Mouse (Mus musculus) thymus, adult 2 months (tissue): Measurements from ENCODE around the gene Plekha5. TPM values are rescaled to one million over a fixed set of nuclear protein-coding genes. Genes with fewer than 3 reads are reported as not detected.

Experiments used
- DNase-seq: peaks from one replicate; pipeline ENCODE4 v3.0.0; 2021
- H3K27ac ChIP-seq: fragments of 200-500 bp; 2 replicates; pipeline ENCODE4 v1.5.1; 2012; ENCODE audit warnings: low read length, control low read depth; ENCODE audit not compliant: control insufficient read depth, insufficient read depth
- H3K27me3 ChIP-seq: fragments of 200-500 bp; 2 replicates; pipeline ENCODE4 v1.6.1; 2012; ENCODE audit warnings: mild to moderate bottlenecking, low read length, moderate library complexity, mixed read lengths; ENCODE audit not compliant: control insufficient read depth, insufficient read depth
- H3K36me3 ChIP-seq: fragments of 200-500 bp; 2 replicates; pipeline ENCODE4 v1.6.1; 2012; ENCODE audit warnings: mild to moderate bottlenecking, low read length, moderate library complexity; ENCODE audit not compliant: control insufficient read depth, insufficient read depth
- H3K4me1 ChIP-seq: fragments of 200-500 bp; replicated peaks from 2 replicates; pipeline ENCODE4 v1.6.1; 2012; ENCODE audit warnings: low read length; ENCODE audit not compliant: control insufficient read depth, insufficient read depth
- H3K4me3 ChIP-seq: fragments of 200-500 bp; 2 replicates; pipeline ENCODE4 v1.5.1; 2012; ENCODE audit warnings: mild to moderate bottlenecking, low read length, control low read depth, moderate library complexity; ENCODE audit not compliant: control insufficient read depth, insufficient read depth
- CTCF ChIP-seq: fragments of 200-500 bp; IDR thresholded peaks from 2 replicates; pipeline ENCODE4 v1.5.1; 2012; ENCODE audit warnings: mild to moderate bottlenecking, control low read depth, low read length, moderate library complexity, borderline replicate concordance; ENCODE audit not compliant: control insufficient read depth, poor library complexity, insufficient read depth; ENCODE audit errors: extremely low read depth
- POLR2A ChIP-seq: fragments of 200-500 bp; IDR thresholded peaks from 2 replicates; pipeline ENCODE4 v1.6.1; 2012; ENCODE audit warnings: mild to moderate bottlenecking, low read length, control low read depth, moderate library complexity; ENCODE audit not compliant: control insufficient read depth, poor library complexity, insufficient read depth; ENCODE audit errors: extremely low read depth
- WGBS: fragments of 180-500 bp; shearing (Covaris S2); methylation state at CpG from one replicate; pipeline ENCODE4 v1.1.7; 2018; 5-methylcytosine and 5-hydroxymethylcytosine counted together
- polyA plus RNA-seq: library from polyadenylated mRNA; depleted of rRNA; stranded (reverse); fragments of >200 nt; gene quantifications from 2 replicates; pipeline ENCODE4 v1.2.3, GENCODE M21; 2012

Gene Plekha5
- polyA plus RNA-seq, 1 experiment, result 25.5 TPM

DNA sequence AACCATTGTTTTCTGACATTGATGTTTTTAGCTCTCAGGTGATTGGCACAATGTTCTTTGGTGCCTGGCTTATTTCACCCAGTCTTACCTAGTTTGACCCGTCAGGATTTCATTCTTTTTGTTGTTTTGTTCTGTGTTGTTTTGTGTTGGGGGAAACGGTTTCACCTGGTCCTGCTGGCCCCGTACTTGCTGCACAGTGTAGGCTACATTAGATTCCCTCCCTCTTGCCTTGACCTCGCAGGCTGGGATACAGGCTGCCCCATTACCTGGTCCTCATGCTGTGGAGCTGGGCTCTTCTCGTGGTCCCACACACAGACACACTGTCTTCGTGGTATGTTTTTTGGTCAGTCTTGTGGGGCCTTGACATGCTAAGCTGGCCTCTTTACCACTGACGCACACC is 20.3 kb downstream of the Plekha5 start:
- Histone ChIP-seq H3K27me3 (no peaks in the 10 kb centered on the region), H3K36me3 (no peaks in the 10 kb centered on the region), H3K4me3 (no peak overlapping the region), H3K4me1 (0 out of 2 replicates have a peak, but pooled peaks cover 3% of the 10 kb centered on the region), H3K27ac (no peak overlapping the region)
- no peak for DNase-seq
- 92% methylated on average over 7 of the region's 7 CpGs for WGBS
- TF ChIP-seq CTCF, result no peak
- no peak for TF ChIP-seq POLR2A

DNA sequence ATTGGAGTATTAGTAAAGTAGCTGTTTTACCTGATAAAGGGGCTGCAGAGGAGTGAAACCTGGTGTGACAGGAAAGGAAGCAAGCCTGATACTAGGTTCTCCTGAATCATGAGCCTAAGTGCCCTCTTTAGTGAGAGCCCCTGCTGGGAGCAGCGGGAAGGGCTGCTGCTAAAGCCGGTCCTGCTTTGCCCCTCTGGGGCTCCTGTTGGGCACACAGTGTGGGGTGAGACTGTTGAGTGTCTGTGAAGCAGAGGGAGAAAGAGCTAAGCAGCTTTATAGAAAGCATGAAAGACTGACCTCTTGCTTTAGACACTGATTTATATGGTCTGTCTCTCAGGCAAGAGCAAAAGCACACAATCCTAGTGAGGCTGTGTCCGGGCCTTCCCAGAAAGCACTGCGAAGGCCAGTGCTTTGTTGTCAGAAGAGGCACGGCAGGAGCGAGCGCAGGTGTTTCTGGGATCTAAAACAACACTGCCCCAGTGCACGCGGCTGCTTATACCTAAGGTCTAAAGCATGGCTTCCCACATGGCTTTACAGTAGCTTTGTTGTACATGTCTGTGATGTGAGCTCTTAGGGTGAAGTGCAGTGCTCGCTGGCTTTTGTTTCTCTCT is 21.1 kb downstream of the Plekha5 start:
- 0 out of 2 replicates have a peak, but pooled peaks cover 3% of the 10 kb centered on the region for H3K4me1 ChIP-seq
- WGBS, result 91% methylated on average over 10 of the region's 10 CpGs
- no peak for TF ChIP-seq POLR2A
- TF ChIP-seq CTCF, result no peak
- H3K4me3 ChIP-seq, result no peak overlapping the region
- H3K27ac ChIP-seq, result no peak overlapping the region
- DNase-seq, result no peak
- no peaks in the 10 kb centered on the region for H3K27me3 ChIP-seq
- no peaks in the 10 kb centered on the region for H3K36me3 ChIP-seq

GRCm38 (mm10) chr6:140448010-140448739 is 24.3 kb downstream of the Plekha5 start:
- no peak for DNase-seq

DNA sequence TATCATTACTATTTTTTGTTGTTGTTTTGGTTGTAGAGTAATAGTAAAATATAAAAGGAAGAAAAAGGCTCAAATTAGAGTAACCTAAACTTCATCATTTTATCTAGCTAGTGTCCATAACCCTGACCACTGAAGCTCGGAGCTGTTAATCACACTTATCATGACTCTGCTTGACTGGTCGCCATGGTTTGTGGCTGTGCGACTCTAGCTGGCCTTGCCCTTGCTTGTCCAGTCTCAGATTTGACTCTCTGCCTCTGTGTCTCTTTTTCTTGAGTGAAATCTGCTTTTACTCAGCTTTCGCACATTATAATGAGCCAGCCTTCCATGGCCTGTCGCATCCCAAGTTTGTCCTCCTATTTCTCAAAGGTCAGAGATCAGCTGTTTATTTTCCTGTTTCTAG is 26.8 kb downstream of the Plekha5 start:
- WGBS, result 94% methylated on average over 5 of the region's 5 CpGs
- H3K36me3 ChIP-seq, result no peaks in the 10 kb centered on the region
- no peak overlapping the region for H3K4me3 ChIP-seq
- H3K27me3 ChIP-seq, result no peaks in the 10 kb centered on the region
- H3K4me1 ChIP-seq, result no peaks in the 10 kb centered on the region
- TF ChIP-seq CTCF (no peak), POLR2A (no peak)
- DNase-seq, result no peak
- H3K27ac ChIP-seq, result no peak overlapping the region

More at GRCm38 (mm10) chr6:140448010-140448739, 24.3 kb downstream of the Plekha5 start:
- H3K36me3 ChIP-seq, result no peaks in the 10 kb centered on the region
- H3K4me3 ChIP-seq, result no peak overlapping the region
- no peaks in the 10 kb centered on the region for H3K27me3 ChIP-seq
- no peak overlapping the region for H3K27ac ChIP-seq
- no peak for TF ChIP-seq POLR2A
- no peak for TF ChIP-seq CTCF
- H3K4me1 ChIP-seq, result no peaks in the 10 kb centered on the region
- WGBS, result 96% methylated on average over 21 of the region's 21 CpGs

- DNase-seq, result no peak
- TF ChIP-seq CTCF (no peak), POLR2A (no peak)
- H3K4me1 ChIP-seq, result no peaks in the 10 kb centered on the region
- no peaks in the 10 kb centered on the region for H3K36me3 ChIP-seq
- 97% methylated on average over 8 of the region's 8 CpGs for WGBS
- H3K4me3 ChIP-seq, result no peak overlapping the region
- H3K27ac ChIP-seq, result no peak overlapping the region
- H3K27me3 ChIP-seq, result no peaks in the 10 kb centered on the region
Observed at GRCm38 (mm10) chr6:140452736-140453135, 28.9 kb downstream of the Plekha5 start.

GRCm38 (mm10) chr6:140453454-140453853 is 29.6 kb downstream of the Plekha5 start:
- Histone ChIP-seq H3K4me1 (no peaks in the 10 kb centered on the region), H3K36me3 (no peaks in the 10 kb centered on the region), H3K27me3 (no peaks in the 10 kb centered on the region), H3K27ac (no peak overlapping the region), H3K4me3 (no peak overlapping the region)
- 93% methylated on average over 5 of the region's 5 CpGs for WGBS
- DNase-seq, result no peak
- TF ChIP-seq POLR2A (no peak), CTCF (no peak)
